Mouse (Mus musculus) retina, embryonic 14.5 days (tissue): ENCODE measurements around the gene Ptprt.
A peak's percentile ranks its signal among the peaks of the same experiment; 100 is the strongest.

Experiments used
- DNase-seq: peaks from one replicate; pipeline ENCODE4 v3.0.0-alpha.2; 2015; ENCODE audit warnings: low spot score

Gene Ptprt

DNA sequence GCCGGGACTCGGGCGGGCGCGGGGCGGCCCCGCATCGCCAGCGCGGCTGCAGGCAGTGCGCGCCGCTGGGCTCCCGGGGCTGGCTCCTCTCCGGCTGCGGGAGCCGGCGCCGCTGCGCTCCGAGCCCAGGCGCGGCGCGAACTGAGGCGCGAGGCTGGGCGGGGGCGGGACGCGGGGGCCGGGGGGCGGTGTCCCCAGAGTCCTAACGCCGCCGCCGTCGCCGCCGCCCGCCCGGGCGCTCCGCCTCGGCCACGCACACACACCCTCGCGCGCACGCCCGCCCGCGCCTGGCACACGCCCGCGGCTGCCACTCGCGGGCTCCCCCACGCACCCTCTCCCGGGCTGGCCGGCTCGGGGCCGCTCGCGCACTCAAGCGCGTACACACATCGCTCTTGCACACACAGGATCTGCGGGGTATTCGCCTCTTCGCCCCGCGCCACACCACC lies at the start of gene Ptprt:
Gene Ptprt, minus strand, starts transcription at position 207 of the 446 bp plus-strand sequence.
- DNase-seq: peak; percentile 42

DNA sequence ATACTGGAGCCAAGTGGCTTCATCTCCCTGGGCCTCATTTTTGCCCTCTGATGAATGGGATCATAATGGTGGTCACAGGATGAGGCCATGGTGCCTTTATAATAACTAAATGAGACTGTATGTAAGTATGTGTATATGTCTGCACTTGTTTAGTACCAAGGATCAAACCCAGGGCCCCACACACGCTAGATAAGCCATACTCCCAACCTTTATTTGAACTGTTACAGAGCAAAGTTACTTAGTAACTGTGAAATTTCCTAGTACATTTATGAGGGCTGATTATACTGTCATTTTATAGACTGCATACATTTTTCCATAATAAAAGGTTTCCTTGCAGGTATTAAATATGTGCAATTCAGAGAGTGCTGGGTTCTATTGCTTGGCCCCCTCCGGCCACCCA lies 49.5 kb upstream of the Ptprt start:
- no peak for DNase-seq

- DNase-seq: no peak
Measured at GRCm38 (mm10) chr2:162699691-162700090, 38.7 kb upstream of the Ptprt start.

DNA sequence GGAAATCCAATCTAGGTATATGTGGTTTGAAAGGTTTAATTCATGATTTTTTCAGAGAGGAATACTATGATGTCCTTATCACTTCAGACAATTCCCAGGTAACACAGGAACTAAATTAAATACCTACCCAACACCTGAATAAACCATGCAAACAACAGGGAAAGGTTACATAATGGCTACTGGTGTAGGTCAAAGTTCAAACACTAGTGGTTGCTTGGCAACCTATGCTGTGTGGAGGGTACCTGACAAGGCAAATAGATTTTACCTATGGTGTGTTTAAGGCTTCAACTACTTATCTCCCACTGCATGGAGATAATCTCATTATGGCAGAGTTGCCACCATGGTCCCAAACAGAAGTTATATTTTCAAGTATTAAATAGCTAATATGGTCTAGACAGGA lies 38.1 kb upstream of the Ptprt start:
- DNase-seq: no peak

DNA sequence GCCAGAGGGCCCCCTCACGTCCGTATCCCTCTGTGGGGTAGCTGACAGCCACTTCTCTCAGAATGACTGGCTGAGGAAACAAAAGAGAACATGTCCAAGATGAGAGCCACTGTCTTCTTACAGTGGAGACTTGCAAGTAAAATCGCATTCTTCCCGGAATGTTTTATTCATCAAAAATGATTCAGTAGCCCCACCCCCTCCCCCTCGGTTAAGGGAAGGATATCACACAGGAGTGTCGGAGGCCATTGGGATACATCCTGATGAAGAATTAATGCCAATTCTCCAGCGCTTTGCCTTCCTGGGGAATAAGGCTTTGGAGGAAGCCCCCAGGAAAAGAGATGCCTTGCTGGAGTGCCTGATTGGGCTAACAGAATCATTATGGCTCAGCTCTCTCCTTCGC lies 37.1 kb upstream of the Ptprt start:
- no peak for DNase-seq

DNA sequence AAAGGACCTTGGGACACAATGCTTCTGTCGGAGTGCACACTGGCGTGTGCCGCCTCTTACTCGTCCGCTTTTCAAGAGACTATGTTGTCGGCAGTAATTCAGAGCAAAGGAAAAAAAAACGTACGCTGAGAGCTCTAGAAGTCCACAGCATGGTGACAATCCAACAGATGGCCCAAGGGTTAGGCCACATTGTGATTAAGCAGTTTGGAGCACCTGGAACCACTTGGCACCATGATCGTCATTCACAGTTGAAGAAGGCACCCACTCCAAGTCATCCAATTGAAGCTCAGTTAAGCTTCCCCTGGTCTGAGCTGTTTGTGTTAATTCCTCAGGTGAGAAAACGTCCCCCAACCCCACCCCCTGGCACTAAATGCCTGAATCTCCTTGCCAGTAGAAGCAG lies 36.2 kb upstream of the Ptprt start:
- DNase-seq: no peak

- no peak for DNase-seq
Measured at GRCm38 (mm10) chr2:162692143-162692542, 31.2 kb upstream of the Ptprt start.

- peak; percentile 76 for DNase-seq
Measured at GRCm38 (mm10) chr2:162682674-162683073, 21.7 kb upstream of the Ptprt start.

DNA sequence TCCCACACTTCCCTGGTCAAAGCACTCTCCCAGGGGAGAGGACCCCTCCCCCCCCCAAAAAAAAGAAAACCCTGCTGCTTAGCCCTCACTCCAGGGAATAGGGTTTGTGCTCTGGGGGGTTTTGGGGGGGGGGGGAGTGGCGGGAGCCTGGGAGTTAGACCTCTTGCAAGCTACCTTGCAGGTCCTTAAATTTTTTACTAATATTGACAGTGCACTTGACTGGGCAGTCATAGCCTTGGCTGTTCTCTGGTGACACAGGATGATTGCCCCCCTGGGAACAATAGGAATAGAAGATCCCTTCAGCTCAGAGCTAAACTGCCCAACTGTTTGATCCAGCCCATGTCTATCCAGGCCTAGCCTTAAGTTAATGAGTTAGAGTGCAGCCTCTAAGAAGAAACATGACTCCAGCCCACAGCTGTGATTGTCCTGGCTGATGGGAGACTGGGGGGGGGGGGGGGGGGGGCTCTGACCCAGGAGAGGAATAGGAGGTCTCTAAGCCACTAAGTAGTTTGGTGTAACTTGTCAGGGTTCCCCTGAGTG lies 1.6 kb upstream of the Ptprt start:
- DNase-seq: peak; percentile 18

DNA sequence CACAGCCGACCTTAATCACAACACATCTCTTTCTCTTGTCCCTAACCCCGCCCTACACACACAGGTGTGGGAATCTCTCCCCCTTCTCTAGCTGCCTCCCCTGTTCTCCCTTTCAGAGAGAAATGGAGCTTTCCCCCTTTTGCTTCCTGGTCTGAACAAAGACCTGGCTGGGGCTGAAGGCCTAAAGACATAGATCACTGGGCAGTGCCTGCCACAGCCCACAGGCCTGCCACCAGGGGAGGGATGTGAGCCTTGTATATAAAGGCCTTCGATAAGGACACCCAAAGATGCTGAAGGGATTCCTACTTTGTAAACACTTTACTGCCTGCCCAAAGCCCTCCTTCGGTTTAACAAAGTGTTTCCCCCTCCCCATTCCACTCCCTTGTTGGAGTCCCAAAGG lies 786 bp upstream of the Ptprt start:
- DNase-seq: peak; percentile 21

DNA sequence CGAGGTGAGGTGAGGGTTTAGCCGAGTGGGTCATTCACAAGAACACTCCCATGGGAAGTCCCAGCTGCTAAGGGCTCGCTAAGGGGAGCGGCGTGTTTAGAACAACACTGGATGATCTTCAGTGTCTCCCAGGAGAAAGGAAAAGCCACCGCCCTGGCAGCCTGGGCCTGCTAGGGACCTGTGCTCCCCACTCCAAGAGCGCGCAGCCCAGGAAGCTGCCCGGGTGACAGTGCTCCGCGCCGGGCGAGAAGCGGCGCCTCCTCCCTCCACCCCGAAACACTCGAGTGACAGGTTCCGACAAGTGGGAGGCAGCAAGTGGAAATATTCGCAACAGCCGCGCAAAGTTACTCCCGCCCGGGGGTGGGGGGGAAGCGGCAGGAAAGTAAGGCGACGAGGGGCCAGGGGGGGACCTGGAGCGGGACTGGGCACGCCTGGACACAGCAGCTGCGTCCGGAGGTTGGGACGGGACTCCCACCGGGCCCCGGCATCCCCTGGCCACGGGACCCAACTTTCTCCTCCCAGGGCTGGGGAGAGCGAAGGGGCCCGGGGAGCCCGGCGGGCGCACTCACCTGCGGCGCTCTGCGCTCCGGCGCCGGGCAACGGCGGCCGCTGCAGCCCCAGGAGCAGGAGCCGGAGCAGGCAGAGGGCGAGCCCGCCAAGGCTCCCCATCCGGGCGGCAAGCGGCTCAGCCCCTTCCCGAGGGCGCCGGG lies 561 bp downstream of the Ptprt start:
- DNase-seq: peak; percentile 32

- DNase-seq: peak; percentile 90
Measured at GRCm38 (mm10) chr2:162658997-162659396, 1.9 kb downstream of the Ptprt start.

- no peak for DNase-seq
Measured at GRCm38 (mm10) chr2:162657541-162657940, 3.4 kb downstream of the Ptprt start.

GRCm38 (mm10) chr2:162654416-162654815 lies 6.5 kb downstream of the Ptprt start:
- DNase-seq: no peak

GRCm38 (mm10) chr2:162638676-162639075 lies 22.3 kb downstream of the Ptprt start:
- no peak for DNase-seq

GRCm38 (mm10) chr2:162637537-162637936 lies 23.4 kb downstream of the Ptprt start:
- no peak for DNase-seq

GRCm38 (mm10) chr2:162636387-162637009 lies 24.4 kb downstream of the Ptprt start:
- DNase-seq: no peak

GRCm38 (mm10) chr2:162634901-162635300 lies 26.0 kb downstream of the Ptprt start:
- DNase-seq: no peak

- no peak for DNase-seq
Measured at GRCm38 (mm10) chr2:162626076-162626475, 34.9 kb downstream of the Ptprt start.

DNA sequence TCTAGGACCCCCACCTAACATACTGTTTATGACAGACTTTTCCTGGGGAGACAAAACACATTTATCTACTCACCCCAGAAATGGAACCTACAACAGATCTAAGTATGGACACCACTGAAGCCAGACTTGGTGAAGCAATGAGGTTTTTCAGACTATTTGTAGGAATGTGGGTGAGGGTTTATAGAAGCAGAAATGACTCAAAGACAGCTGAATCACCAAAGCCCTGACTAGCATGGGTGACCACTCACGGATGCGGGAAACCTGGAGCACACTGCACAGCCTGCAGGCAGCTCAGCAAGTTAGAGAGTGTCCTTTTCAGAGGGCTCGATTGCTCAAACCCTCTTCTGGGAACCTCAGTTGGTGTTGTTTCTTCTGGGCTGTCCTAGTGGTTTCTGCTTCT lies 36.2 kb downstream of the Ptprt start:
- no peak for DNase-seq

DNA sequence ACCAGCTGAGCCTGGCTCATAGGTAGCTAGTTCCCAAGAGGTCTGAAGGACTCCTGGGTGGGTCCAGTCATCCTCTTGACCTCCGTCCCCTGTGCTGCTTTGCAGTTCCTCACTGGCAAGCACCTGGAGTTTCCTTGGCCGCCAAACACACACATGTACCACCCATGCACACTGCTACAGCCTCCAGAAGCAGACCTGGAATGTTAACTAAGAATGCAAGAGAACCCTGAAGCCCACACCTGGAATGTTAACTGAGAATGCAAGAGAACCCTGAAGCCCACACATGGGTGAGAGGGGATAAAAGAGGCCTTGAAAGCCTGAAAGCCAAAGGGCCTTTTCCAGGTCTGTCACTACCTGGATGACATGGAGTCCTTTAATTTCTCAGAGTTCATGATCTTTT lies 46.7 kb downstream of the Ptprt start:
- DNase-seq: no peak

DNA sequence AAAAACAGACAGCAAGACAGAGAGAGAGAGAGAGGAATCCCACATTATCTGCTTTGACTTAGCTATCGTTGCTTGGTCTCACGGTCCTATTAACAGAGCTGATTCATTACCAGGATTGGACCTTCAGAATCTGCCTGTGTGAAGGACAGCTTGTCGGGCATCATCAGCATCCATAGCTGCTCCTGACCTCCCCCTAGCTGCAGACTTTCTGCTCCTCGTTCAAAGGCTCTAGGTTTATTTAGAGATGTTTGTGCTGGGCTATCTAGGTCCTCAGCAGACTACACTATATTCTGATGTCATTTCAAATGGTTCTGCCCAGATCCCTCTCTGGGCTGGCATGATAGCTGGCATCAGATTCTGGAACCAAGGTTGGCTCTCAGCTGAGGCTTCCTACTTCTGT lies 47.5 kb downstream of the Ptprt start:
- no peak for DNase-seq

DNA sequence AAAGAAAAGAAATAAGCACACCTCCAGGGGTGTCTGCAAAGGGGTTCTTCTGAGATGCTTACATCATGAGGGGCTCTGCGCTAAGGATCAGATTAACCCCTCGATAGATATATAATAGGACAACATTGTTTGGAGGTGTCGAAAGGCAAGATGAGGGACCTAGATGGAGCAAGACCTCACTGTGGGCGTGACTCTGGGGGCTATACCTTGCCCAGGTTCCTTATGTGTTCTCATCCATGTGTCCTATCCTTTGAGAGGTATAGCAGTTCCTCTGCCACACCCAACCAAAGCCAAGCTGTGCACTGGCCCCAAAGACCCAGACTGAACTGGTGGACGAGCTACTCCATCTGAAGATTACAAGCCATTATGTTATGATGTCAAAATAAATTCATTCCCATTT lies 58.2 kb downstream of the Ptprt start:
- DNase-seq: no peak

- DNase-seq: no peak
Measured at GRCm38 (mm10) chr2:162591388-162591787, 69.6 kb downstream of the Ptprt start.
